Mouse (Mus musculus): Measurements from ENCODE around the gene Nos1ap.

- no peak for TF ChIP-seq CTCF (IDR thresholded peaks at IDR 0.05; ENCODE audit: extremely low read depth, insufficient read length, insufficient replicate concordance, low read depth, low read length)
- TF ChIP-seq POLR2A (IDR thresholded peaks at IDR 0.05; ENCODE audit: low read depth, low read length), result no peak
Measured at GRCm38 (mm10) chr1:170434146-170434545, 155.5 kb downstream of the Nos1ap start.
